Mouse (Mus musculus): Measurements from ENCODE around the gene Eml4. TPM values are rescaled to one million over a fixed set of nuclear protein-coding genes. Genes with fewer than 3 reads are reported as not detected.

Gene Eml4
- polyA plus RNA-seq, 1 experiment from 2014 or later, result 47.1 TPM

DNA sequence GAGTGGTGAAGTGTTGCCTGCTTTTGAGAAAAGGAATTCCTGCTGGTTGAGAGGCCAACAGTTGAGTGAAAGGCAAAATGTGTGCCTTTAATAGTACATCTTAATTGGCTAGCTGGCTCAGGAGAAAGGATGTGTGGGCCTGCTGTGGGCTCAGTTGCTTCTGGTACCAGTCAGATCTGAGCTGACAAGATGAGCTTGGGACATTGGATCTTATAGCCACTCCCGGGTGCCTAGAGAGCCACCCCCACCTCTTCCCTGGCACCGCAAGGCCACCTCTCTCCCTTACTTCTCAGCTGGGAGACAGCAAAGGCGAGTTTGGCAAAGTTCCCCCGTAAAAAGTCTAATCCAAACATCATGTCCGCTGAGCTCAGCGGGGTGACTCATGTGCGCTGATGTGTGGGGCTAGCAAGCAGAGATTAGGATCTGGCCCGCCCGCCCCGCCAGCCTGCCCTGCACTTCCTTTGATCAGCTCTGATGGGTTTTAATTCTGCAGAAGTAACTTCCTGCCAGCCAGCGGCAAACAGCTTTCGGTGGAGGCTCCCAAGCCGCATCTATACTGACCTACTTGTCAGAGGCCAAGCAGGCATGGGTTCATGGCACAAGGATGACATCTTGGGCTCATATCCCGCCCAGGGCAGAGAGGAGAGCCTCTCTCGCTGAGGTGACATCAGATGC, 38.4 kb upstream of the Eml4 start:
- Histone ChIP-seq H3K9ac (ENCODE audit: low read depth, low read length) (no peak overlapping the region), H3K4me3 (ENCODE audit: low read depth, low read length) (no peak overlapping the region), H3K36me3 (ENCODE audit: control insufficient read depth, insufficient read depth, low read length) (no peaks in the 10 kb centered on the region), H3K9me3 (ENCODE audit: control insufficient read depth, low read length) (no peaks in the 10 kb centered on the region), H3K4me1 (replicated peaks; ENCODE audit: control insufficient read depth, insufficient read depth, low read length) (no peaks in the 10 kb centered on the region), H3K4me2 (replicated peaks; ENCODE audit: low read depth, low read length) (no peak overlapping the region), H3K27ac (ENCODE audit: low read depth, low read length) (no peak overlapping the region), H3K27me3 (ENCODE audit: control insufficient read depth, insufficient read depth, low read length) (no peaks in the 10 kb centered on the region)
- peak; percentile 35 for DNase-seq (ENCODE audit: low spot score)
- ATAC-seq (ENCODE audit: low FRiP score), result no peak
- 16% methylated on average over 15 of the region's 15 CpGs for whole genome bisulfite sequencing

GRCm38 (mm10) chr17:83313046-83313689, 37.6 kb upstream of the Eml4 start:
- WGBS, result 54% methylated on average over 8 of the region's 8 CpGs
- DNase-seq (ENCODE audit: low spot score), result no peak
- no peak for ATAC-seq (ENCODE audit: low FRiP score)

DNA sequence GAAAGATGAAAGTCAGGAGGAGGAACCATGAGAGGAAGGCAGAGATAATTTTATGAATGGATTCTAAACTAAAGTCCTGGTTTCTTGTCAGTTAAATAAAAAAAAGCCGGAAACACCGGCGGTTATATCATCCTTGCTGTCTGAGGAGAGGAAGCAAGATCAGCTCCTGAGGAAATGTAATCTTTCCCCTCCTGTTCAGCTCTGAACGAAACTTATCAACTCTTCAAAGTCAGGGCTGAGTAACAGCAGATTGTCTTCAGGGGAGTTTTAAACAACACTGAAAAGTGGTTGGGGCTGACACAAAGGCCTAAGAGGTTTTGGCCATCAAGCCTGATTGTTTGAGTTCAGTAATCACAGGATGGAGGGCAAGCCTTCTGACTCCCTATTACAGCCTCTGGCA, 35.3 kb upstream of the Eml4 start:
- ATAC-seq (ENCODE audit: low FRiP score), result no peak
- WGBS, result 73% methylated on average over 4 of the region's 4 CpGs
- H3K9me3 ChIP-seq (ENCODE audit: control insufficient read depth, low read length), result no peaks in the 10 kb centered on the region

More at GRCm38 (mm10) chr17:83313046-83313689, 37.6 kb upstream of the Eml4 start:
- Histone ChIP-seq H3K4me2 (replicated peaks; ENCODE audit: low read depth, low read length) (no peak overlapping the region), H3K9me3 (ENCODE audit: control insufficient read depth, low read length) (no peaks in the 10 kb centered on the region), H3K4me3 (ENCODE audit: low read depth, low read length) (no peak overlapping the region), H3K36me3 (ENCODE audit: control insufficient read depth, insufficient read depth, low read length) (no peaks in the 10 kb centered on the region), H3K27ac (ENCODE audit: low read depth, low read length) (no peak overlapping the region), H3K27me3 (ENCODE audit: control insufficient read depth, insufficient read depth, low read length) (no peaks in the 10 kb centered on the region), H3K4me1 (replicated peaks; ENCODE audit: control insufficient read depth, insufficient read depth, low read length) (no peaks in the 10 kb centered on the region), H3K9ac (ENCODE audit: low read depth, low read length) (no peak overlapping the region)

DNA sequence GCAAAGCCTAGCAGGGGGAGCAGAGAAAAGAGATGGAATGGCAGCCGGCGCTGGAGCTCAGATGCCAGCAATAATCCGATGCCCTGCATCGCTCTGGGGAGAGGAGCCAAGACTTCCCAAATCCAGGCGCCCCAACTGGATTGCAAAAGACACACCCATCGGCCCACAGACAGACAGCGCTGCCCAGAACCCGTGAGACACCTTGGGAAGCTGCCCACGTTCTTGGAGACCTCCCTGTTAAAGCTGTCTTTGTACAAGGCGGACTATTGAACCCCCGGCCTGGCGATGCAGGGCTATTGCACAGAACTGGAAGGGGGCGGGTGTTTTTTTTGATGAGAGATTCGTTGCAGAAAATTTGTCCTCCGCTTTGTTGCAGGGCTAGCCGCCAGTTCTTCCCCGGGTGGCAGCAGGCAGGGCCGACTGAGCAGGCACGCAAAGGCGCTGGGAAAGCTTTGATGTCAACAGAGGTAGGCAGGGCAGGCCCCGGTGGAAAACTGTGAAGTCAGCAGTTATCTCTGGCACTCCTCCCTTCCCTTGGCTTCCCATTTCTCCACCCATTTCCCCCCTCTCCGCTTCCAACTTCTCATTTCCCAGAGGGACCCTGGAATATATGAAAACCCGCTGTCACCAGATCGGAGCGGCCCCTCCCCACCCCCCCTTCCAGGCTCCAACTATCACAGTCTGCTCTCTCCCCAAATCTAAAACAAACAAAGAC, 28.0 kb upstream of the Eml4 start:
- H3K4me1 ChIP-seq (replicated peaks; ENCODE audit: control insufficient read depth, insufficient read depth, low read length), result no peaks in the 10 kb centered on the region; the same call in 1 of the 2 replicates
- WGBS, result 14% methylated on average over 25 of the region's 25 CpGs
- no peak for ATAC-seq (ENCODE audit: low FRiP score)
- H3K9ac ChIP-seq (ENCODE audit: low read depth, low read length), result peak overlapping the region; percentile 53
- H3K27me3 ChIP-seq (ENCODE audit: control insufficient read depth, insufficient read depth, low read length), result no peaks in the 10 kb centered on the region
- H3K36me3 ChIP-seq (ENCODE audit: control insufficient read depth, insufficient read depth, low read length), result no peaks in the 10 kb centered on the region
- H3K4me3 ChIP-seq (ENCODE audit: low read depth, low read length), result peak overlapping the region; percentile 17; the same call in 1 of the 2 replicates
- peak overlapping the region; percentile 39 for H3K4me2 ChIP-seq (replicated peaks; ENCODE audit: low read depth, low read length)
- H3K27ac ChIP-seq (ENCODE audit: low read depth, low read length), result no peak overlapping the region
- DNase-seq (ENCODE audit: low spot score), result peak; percentile 44
- no peaks in the 10 kb centered on the region for H3K9me3 ChIP-seq (ENCODE audit: control insufficient read depth, low read length)

More for the DNA sequence above, 35.3 kb upstream of the Eml4 start:
- Histone ChIP-seq H3K27me3 (ENCODE audit: control insufficient read depth, insufficient read depth, low read length) (no peaks in the 10 kb centered on the region), H3K27ac (ENCODE audit: low read depth, low read length) (no peak overlapping the region), H3K9ac (ENCODE audit: low read depth, low read length) (no peak overlapping the region), H3K4me2 (replicated peaks; ENCODE audit: low read depth, low read length) (no peak overlapping the region), H3K4me1 (replicated peaks; ENCODE audit: control insufficient read depth, insufficient read depth, low read length) (no peaks in the 10 kb centered on the region; the same call in 1 of the 2 replicates), H3K36me3 (ENCODE audit: control insufficient read depth, insufficient read depth, low read length) (no peaks in the 10 kb centered on the region), H3K4me3 (ENCODE audit: low read depth, low read length) (no peak overlapping the region)
- DNase-seq (ENCODE audit: low spot score), result no peak

DNA sequence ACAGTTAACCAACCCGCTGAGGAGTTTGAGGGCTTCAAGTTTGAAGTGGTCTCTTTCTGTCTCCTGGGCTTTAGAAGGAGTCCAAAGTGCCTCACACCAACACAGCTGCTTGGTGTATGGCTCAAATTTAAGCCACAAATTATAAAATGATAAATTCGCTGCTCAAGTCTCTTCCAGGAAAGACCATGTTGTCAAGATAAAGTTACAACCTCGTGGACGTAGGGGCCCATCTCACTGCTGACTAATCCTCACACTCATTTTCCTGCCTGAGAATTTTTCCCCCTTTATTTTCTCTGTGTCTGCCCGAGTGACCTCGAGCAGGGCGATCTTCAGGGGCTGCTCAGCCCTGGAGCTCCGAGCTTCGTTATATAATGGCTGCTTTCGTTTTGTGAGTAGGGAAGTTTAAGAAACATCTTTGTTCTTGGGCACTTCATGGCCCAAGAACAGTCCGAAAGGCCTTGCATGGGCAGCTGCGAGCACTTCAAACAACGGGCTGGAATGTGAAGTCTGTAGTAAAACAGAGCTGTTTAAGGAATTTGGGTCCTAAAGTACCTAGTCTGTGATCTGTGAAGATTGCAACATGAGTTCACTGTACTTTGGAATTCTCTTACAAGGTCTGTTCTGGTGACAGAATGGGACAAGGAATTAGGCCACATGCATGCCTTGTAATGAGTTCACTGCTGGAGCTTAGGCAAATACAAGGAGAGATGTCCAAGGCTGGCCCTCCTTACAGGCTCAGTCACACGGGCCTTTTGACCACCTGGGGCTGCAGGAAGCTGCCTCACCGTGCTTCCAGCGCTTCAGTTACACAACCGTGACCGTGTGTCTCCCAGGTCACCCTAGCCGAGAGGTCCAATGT, 27.1 kb upstream of the Eml4 start:
- no peaks in the 10 kb centered on the region for H3K9me3 ChIP-seq (ENCODE audit: control insufficient read depth, low read length)
- ATAC-seq (ENCODE audit: low FRiP score) (no peak), DNase-seq (ENCODE audit: low spot score) (no peak)
- no peak overlapping the region for H3K27ac ChIP-seq (ENCODE audit: low read depth, low read length)
- H3K27me3 ChIP-seq (ENCODE audit: control insufficient read depth, insufficient read depth, low read length), result no peaks in the 10 kb centered on the region
- H3K36me3 ChIP-seq (ENCODE audit: control insufficient read depth, insufficient read depth, low read length), result no peaks in the 10 kb centered on the region
- no peak overlapping the region for H3K9ac ChIP-seq (ENCODE audit: low read depth, low read length)
- no peaks in the 10 kb centered on the region; the same call in 1 of the 2 replicates for H3K4me1 ChIP-seq (replicated peaks; ENCODE audit: control insufficient read depth, insufficient read depth, low read length)
- H3K4me3 ChIP-seq (ENCODE audit: low read depth, low read length), result no peak overlapping the region
- no peak overlapping the region; the same call in 1 of the 2 replicates for H3K4me2 ChIP-seq (replicated peaks; ENCODE audit: low read depth, low read length)
- 61% methylated on average over 19 of the region's 19 CpGs for WGBS

DNA sequence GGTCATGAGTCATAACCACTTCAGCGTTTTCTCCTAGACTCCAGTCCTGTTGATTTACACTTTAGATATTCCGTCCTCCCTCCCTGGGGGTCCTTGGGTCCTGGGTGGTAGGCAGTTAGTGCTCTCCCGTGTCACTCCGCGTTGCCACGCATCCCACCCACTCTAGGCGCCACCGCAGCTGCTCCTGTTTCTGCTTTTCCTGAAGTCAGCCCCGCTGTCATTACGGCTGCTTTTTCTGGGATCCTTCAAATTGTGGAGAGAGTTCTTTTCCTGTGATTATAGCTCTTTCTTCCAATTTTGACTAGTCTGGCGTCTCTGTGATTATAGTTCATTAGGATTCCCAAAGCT, 26.5 kb upstream of the Eml4 start:
- Histone ChIP-seq H3K36me3 (ENCODE audit: control insufficient read depth, insufficient read depth, low read length) (no peaks in the 10 kb centered on the region), H3K4me2 (replicated peaks; ENCODE audit: low read depth, low read length) (no peak overlapping the region), H3K4me3 (ENCODE audit: low read depth, low read length) (no peak overlapping the region), H3K27me3 (ENCODE audit: control insufficient read depth, insufficient read depth, low read length) (no peaks in the 10 kb centered on the region), H3K27ac (ENCODE audit: low read depth, low read length) (no peak overlapping the region), H3K9ac (ENCODE audit: low read depth, low read length) (no peak overlapping the region), H3K4me1 (replicated peaks; ENCODE audit: control insufficient read depth, insufficient read depth, low read length) (no peaks in the 10 kb centered on the region; the same call in 1 of the 2 replicates), H3K9me3 (ENCODE audit: control insufficient read depth, low read length) (no peaks in the 10 kb centered on the region)
- DNase-seq (ENCODE audit: low spot score) (no peak), ATAC-seq (ENCODE audit: low FRiP score) (no peak)
- 84% methylated on average over 11 of the region's 11 CpGs for WGBS

DNA sequence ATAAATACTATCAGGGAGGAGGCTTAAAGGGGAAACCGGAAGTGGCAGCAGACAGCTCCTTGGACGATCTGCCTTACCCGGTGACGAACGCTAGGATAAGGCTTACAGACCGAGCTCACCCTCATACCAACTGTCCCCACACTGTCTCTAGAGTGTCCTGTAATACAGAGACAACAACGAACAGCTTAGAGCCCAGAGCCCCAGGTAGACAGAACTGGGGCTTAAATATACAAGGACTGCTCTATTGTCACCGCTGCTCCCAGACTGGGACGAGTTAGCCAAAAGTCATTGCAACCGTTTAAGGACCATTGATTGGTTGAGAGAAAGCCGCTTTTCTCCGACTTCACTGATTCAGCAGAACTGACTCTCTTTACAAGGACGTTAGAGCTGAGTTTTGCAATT, 15.5 kb upstream of the Eml4 start:
- H3K27me3 ChIP-seq (ENCODE audit: control insufficient read depth, insufficient read depth, low read length), result no peaks in the 10 kb centered on the region
- H3K9me3 ChIP-seq (ENCODE audit: control insufficient read depth, low read length), result no peaks in the 10 kb centered on the region
- H3K4me1 ChIP-seq (replicated peaks; ENCODE audit: control insufficient read depth, insufficient read depth, low read length), result no peaks in the 10 kb centered on the region
- H3K36me3 ChIP-seq (ENCODE audit: control insufficient read depth, insufficient read depth, low read length), result no peaks in the 10 kb centered on the region
- no peak overlapping the region for H3K9ac ChIP-seq (ENCODE audit: low read depth, low read length)
- no peak overlapping the region for H3K27ac ChIP-seq (ENCODE audit: low read depth, low read length)
- no peak overlapping the region; the same call in 1 of the 2 replicates for H3K4me3 ChIP-seq (ENCODE audit: low read depth, low read length)
- 45% methylated on average over 13 of the region's 13 CpGs for WGBS
- H3K4me2 ChIP-seq (replicated peaks; ENCODE audit: low read depth, low read length), result no peak overlapping the region; the same call in 1 of the 2 replicates
- no peak for ATAC-seq (ENCODE audit: low FRiP score)
- no peak for DNase-seq (ENCODE audit: low spot score)
